Comparison of ENCODE assay signal across 8 mouse cellular contexts in the genomic region with DNA sequence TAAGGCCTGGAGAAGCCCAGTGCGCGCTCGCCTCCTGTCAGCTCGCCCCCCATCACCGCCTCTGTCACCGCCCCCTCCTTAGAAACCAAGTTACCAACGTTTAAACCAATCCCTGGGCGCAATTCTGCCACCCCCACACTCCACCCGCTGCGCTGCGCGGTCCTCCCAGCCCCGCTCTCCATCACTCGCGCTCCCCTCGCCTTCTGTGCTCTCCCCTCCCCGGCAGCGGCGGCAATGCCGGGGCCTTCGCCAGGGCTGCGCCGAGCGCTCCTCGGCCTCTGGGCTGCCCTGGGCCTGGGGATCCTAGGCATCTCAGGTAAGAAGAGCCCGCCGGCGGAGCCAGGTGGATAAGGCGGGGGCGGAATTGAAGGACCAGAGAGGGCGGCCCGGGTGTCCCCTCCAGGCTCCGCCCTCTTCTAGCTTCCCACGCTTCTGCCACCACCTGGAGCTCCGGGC. TPM values are rescaled to one million over a fixed set of nuclear protein-coding genes. Genes with fewer than 3 reads are reported as not detected.
DNase-seq lines count a peak whose midpoint lies in the region; ATAC-seq and TF ChIP-seq lines count a peak whose summit lies in the region.

A gene (plus strand): TSS at position 178 of the 456 bp plus-strand sequence.

- peak; percentile 46; the same call in 1 of the 2 replicates for TF ChIP-seq POLR2A in olfactory bulb, adult 2 months (IDR thresholded peaks at IDR 0.05; ENCODE audit: insufficient read depth, low read depth, low read length)

- H3K9ac ChIP-seq in ES-E14 (ENCODE audit: insufficient read depth, low read depth, low read length, poor library complexity, severe bottlenecking): peak within 1 kb of the TSS; percentile 31; the same call in 1 of the 2 replicates
- peak within 1 kb of the TSS; percentile 53 for H3K9ac ChIP-seq in embryonic facial prominence, embryonic 14.5 days (ENCODE audit: low read depth, low read length)
- peak within 1 kb of the TSS; percentile 61 for H3K9ac ChIP-seq in limb, embryonic 13.5 days

- in situ Hi-C loops in ES-E14 (cut with MboI; ENCODE audit: low sequenced_read_pairs in 2 of 2, unreplicated experiment in 2 of 2): no loop called here

- peak; percentile 96 for DNase-seq in heart, adult 11 months
- no peak for DNase-seq in heart, postnatal 10 days
- no peak for DNase-seq in ES-E14 (ENCODE audit: low read depth, low spot score)
- DNase-seq in embryonic facial prominence, embryonic 14.5 days (ENCODE audit: low spot score): no peak
- no peak for DNase-seq in ovary, postnatal 10 days (ENCODE audit: low spot score)

- WGBS in embryonic facial prominence, embryonic 14.5 days: under 1% methylated on average over 28 of the region's 35 CpGs
- WGBS in limb, embryonic 13.5 days: 0% methylated on average over 35 of the region's 35 CpGs
- under 1% methylated on average over 35 of the region's 35 CpGs for WGBS in olfactory bulb, adult 2 months

- no peak within 1 kb of the TSS for H3K27ac ChIP-seq in ES-E14 (ENCODE audit: insufficient read depth, low read depth, low read length, poor library complexity, severe bottlenecking)
- H3K27ac ChIP-seq in embryonic facial prominence, embryonic 14.5 days (replicated peaks; ENCODE audit: low read depth, low read length): no peak within 1 kb of the TSS
- no peak within 1 kb of the TSS; the same call in 1 of the 2 replicates for H3K27ac ChIP-seq in limb, embryonic 13.5 days
- peak within 1 kb of the TSS; percentile 93 for H3K27ac ChIP-seq in olfactory bulb, adult 2 months (ENCODE audit: insufficient read depth, low read depth, low read length)

- 0 out of 2 replicates have a peak, but pooled peaks have one; percentile 7 for TF ChIP-seq CTCF in olfactory bulb, adult 2 months (IDR thresholded peaks at IDR 0.05; ENCODE audit: insufficient read depth, low read depth, low read length)

- ATAC-seq in embryonic facial prominence, embryonic 14.5 days (ENCODE audit: low read depth): no peak
- peak; percentile 8 for ATAC-seq in inflammation-experienced regulatory T-cells, adult 6 months
- 0 out of 2 replicates have a peak, but pooled peaks have one; percentile 0 for ATAC-seq in limb, embryonic 13.5 days (ENCODE audit: low FRiP score, low read depth)

- peaks cover 14% of the 10 kb centered on the region for H3K36me3 ChIP-seq in ES-E14 (ENCODE audit: control insufficient read depth, insufficient read depth, low read length, poor library complexity, severe bottlenecking)
- no peaks in the 10 kb centered on the region for H3K36me3 ChIP-seq in embryonic facial prominence, embryonic 14.5 days (ENCODE audit: control insufficient read depth, insufficient read depth, low read length)
- no peaks in the 10 kb centered on the region for H3K36me3 ChIP-seq in limb, embryonic 13.5 days

- H3K4me3 ChIP-seq in ES-E14 (ENCODE audit: insufficient read depth in 1 of 2, low read depth in 1 of 2, low read length in 2 of 2, poor library complexity in 1 of 2, severe bottlenecking in 1 of 2): peak within 1 kb of the TSS; percentile 67 to 85
- peak within 1 kb of the TSS; percentile 52 for H3K4me3 ChIP-seq in embryonic facial prominence, embryonic 14.5 days (ENCODE audit: low read depth, low read length)
- peak within 1 kb of the TSS; percentile 53 for H3K4me3 ChIP-seq in limb, embryonic 13.5 days
- H3K4me3 ChIP-seq in olfactory bulb, adult 2 months (ENCODE audit: insufficient read depth, low read depth, low read length): peak within 1 kb of the TSS; percentile 59

- no peaks in the 10 kb centered on the region for H3K9me3 ChIP-seq in ES-E14 (ENCODE audit: control insufficient read depth, insufficient read depth, low read depth, low read length)
- H3K9me3 ChIP-seq in embryonic facial prominence, embryonic 14.5 days (ENCODE audit: control insufficient read depth, low read length): no peaks in the 10 kb centered on the region
- no peaks in the 10 kb centered on the region for H3K9me3 ChIP-seq in limb, embryonic 13.5 days

- H3K4me1 ChIP-seq in ES-E14 (ENCODE audit: control insufficient read depth in 2 of 2, insufficient read depth in 2 of 2, low read length in 2 of 2, poor library complexity in 1 of 2): peaks cover 8 to 51% of the 10 kb centered on the region in 2 experiments
- H3K4me1 ChIP-seq in embryonic facial prominence, embryonic 14.5 days (ENCODE audit: control insufficient read depth, insufficient read depth, low read length): peaks cover 38% of the 10 kb centered on the region
- H3K4me1 ChIP-seq in limb, embryonic 13.5 days: peaks cover 60% of the 10 kb centered on the region
- H3K4me1 ChIP-seq in olfactory bulb, adult 2 months (ENCODE audit: control insufficient read depth, insufficient read depth, low read length): peaks cover 63% of the 10 kb centered on the region

- peaks cover 79% of the 10 kb centered on the region for H3K27me3 ChIP-seq in embryonic facial prominence, embryonic 14.5 days (replicated peaks; ENCODE audit: control insufficient read depth, insufficient read depth, low read length)
- peaks cover 93% of the 10 kb centered on the region for H3K27me3 ChIP-seq in limb, embryonic 13.5 days

- H3K4me2 ChIP-seq in embryonic facial prominence, embryonic 14.5 days (ENCODE audit: low read depth, low read length): peak within 1 kb of the TSS; percentile 73
- peak within 1 kb of the TSS; percentile 94 for H3K4me2 ChIP-seq in limb, embryonic 13.5 days (replicated peaks)

- intact Hi-C loops in heart, postnatal 10 days (cut with DNase I): loop anchor here (2.0 kb wide), 2 partner anchors 41 to 105 kb away; a partner anchor contains a TSS

TF ChIP-seq in ES-E14, 5 proteins besides CTCF, POLR2A, EP300 and RAD21:
- TF ChIP-seq MAFK (IDR thresholded peaks at IDR 0.05; ENCODE audit: insufficient read depth, low read depth, low read length) (no peak), HCFC1 (IDR thresholded peaks at IDR 0.05; ENCODE audit: borderline replicate concordance, insufficient read depth, low read length) (no peak), ZC3H11A (IDR thresholded peaks at IDR 0.05; ENCODE audit: borderline replicate concordance, low read depth, low read length) (no peak), CHD2 (IDR thresholded peaks at IDR 0.05; ENCODE audit: low read depth, low read length) (no peak), ZNF384 (IDR thresholded peaks at IDR 0.05; ENCODE audit: low read depth, low read length) (no peak)

RNA-seq across cellular contexts. Expression of the gene that starts here (rescaled TPM):
- under 1 TPM; 0.10 to 0.12 TPM for total RNA-seq in heart, postnatal 10 days (2021)
- total RNA-seq in ES-E14 (2012; rRNA removed): 1.4 and 1.8 TPM in 2 replicates
- 0.19 TPM in 1 of 2 replicates, not detected in the other for polyA plus RNA-seq in embryonic facial prominence, embryonic 14.5 days (2014; fragmentation: Nextera tagmentation; extraction: Ambion mirVana)
- polyA plus RNA-seq in inflammation-experienced regulatory T-cells, adult 6 months (2017; shearing (Covaris generic)): under 1 TPM in 2 of 3 experiments, not detected in 1; 0.25 to 0.31 TPM
- 0.05 and 0.08 TPM in 2 replicates for polyA plus RNA-seq in limb, embryonic 13.5 days (2015; fragmentation: Nextera tagmentation; extraction: Ambion mirVana)
- polyA plus RNA-seq in olfactory bulb, adult 2 months (2012; ENCODE audit: insufficient read depth, insufficient read length, low replicate concordance, missing spikeins): not detected in 2 replicates

Comparison
In these comparisons a context has a peak if more than half of its experiments do, and no peak if none do; other contexts are left out.
1. Peak in ATAC-seq in inflammation-experienced regulatory T-cells, adult 6 months; RNA of the gene not detected or under 1 TPM.
2. Peak in ATAC-seq, H3K4me3 ChIP-seq, H3K9ac ChIP-seq and H3K4me2 ChIP-seq in limb, embryonic 13.5 days; RNA of the gene not detected or under 1 TPM.